Mouse (Mus musculus): ENCODE data around the gene Syncrip. TPM values are rescaled to one million over a fixed set of nuclear protein-coding genes. Genes with fewer than 3 reads are reported as not detected.

Syncrip gene
- polyA plus RNA-seq, 2 experiments = 24.3 to 47.0 TPM

DNA sequence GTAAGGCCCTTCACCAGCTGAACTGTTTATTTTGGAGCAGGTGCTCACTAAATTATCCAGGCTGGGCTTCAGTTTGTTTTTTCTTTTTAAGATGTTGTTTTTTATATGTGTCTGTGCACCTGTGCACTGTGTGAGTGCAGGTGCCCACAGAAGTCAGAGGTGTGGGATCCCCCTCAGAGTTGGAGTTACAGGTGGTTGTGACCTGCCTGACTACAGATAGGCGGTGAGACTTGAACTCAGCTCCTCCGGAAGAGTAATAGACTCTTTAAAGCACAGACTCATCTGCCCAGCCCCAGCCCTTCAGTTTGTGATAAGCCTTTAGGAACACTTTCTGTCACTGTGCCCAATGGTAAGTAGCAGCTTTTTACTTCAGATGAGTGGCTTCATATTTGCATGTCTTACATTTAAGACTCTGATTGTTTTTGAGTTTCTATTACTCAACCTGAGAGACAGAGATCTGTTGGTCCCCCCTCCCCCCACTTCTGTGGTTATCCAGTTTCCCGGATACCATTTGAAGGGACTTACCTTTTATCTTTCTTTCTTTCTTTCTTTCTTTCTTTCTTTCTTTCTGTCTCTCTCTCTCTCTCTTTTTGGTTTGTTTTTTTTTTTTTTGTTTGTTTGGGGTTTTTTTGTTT lies 34.1 kb upstream of the Syncrip start:
- Histone ChIP-seq H3K9me3 (ENCODE audit: control insufficient read depth, low read length) (no peaks in the 10 kb centered on the region), H3K36me3 (replicated peaks; ENCODE audit: control insufficient read depth, insufficient read depth, low read depth) (peaks cover 11% of the 10 kb centered on the region), H3K27me3 (ENCODE audit: control insufficient read depth, insufficient read depth, low read length) (no peaks in the 10 kb centered on the region), H3K4me3 (ENCODE audit: insufficient read depth in 1 of 2, low read depth in 2 of 2, low read length in 2 of 2) (no peak overlapping the region), H3K9ac (replicated peaks) (no peak overlapping the region), H3K4me1 (replicated peaks; ENCODE audit: control insufficient read depth in 2 of 2, insufficient read depth in 2 of 2, low read length in 1 of 2) (peaks cover 0 to 4% of the 10 kb centered on the region in 2 experiments; a peak in 2 of 4 replicates), H3K27ac (no peak overlapping the region), H3K4me2 (ENCODE audit: low read depth) (no peak overlapping the region)
- whole genome bisulfite sequencing (ENCODE audit: insufficient replicate concordance) = 60% methylated on average over 3 of the region's 3 CpGs
- ATAC-seq (ENCODE audit: insufficient read depth) = no peak
- DNase-seq (ENCODE audit: low read depth in 3 of 3, low spot score in 3 of 3) = no peak
- no peak for TF ChIP-seq EP300 (IDR thresholded peaks at IDR 0.05; ENCODE audit: low read depth)
- TF ChIP-seq CTCF (IDR thresholded peaks at IDR 0.05; ENCODE audit: low read depth) = no peak

- H3K4me2 ChIP-seq (ENCODE audit: low read depth) = no peak overlapping the region
- peaks cover 4% of the 10 kb centered on the region for H3K36me3 ChIP-seq (replicated peaks; ENCODE audit: control insufficient read depth, insufficient read depth, low read depth)
- no peak overlapping the region for H3K4me3 ChIP-seq (ENCODE audit: insufficient read depth in 1 of 2, low read depth in 2 of 2, low read length in 2 of 2)
- peaks cover 0 to under 1% of the 10 kb centered on the region in 2 experiments; a peak in 1 of 4 replicates for H3K4me1 ChIP-seq (replicated peaks; ENCODE audit: control insufficient read depth in 2 of 2, insufficient read depth in 2 of 2, low read length in 1 of 2)
- ATAC-seq (ENCODE audit: insufficient read depth) (no peak), DNase-seq (ENCODE audit: low read depth in 3 of 3, low spot score in 3 of 3) (no peak)
- H3K27me3 ChIP-seq (ENCODE audit: control insufficient read depth, insufficient read depth, low read length) = no peaks in the 10 kb centered on the region
- no peak overlapping the region for H3K27ac ChIP-seq
- WGBS (ENCODE audit: insufficient replicate concordance) = 73% methylated on average over 1 of the region's 1 CpGs
- no peak overlapping the region; the same call in 1 of the 2 replicates for H3K9ac ChIP-seq (replicated peaks)
- no peaks in the 10 kb centered on the region for H3K9me3 ChIP-seq (ENCODE audit: control insufficient read depth, low read length)
- TF ChIP-seq CTCF (IDR thresholded peaks at IDR 0.05; ENCODE audit: low read depth) (no peak), EP300 (IDR thresholded peaks at IDR 0.05; ENCODE audit: low read depth) (no peak)
Measured at GRCm38 (mm10) chr9:88515546-88515945, 33.2 kb upstream of the Syncrip start.

- Histone ChIP-seq H3K27ac (no peak overlapping the region), H3K36me3 (replicated peaks; ENCODE audit: control insufficient read depth, insufficient read depth, low read depth) (no peaks in the 10 kb centered on the region), H3K4me2 (ENCODE audit: low read depth) (no peak overlapping the region), H3K9ac (replicated peaks) (no peak overlapping the region), H3K4me1 (replicated peaks; ENCODE audit: control insufficient read depth in 2 of 2, insufficient read depth in 2 of 2, low read length in 1 of 2) (no peaks in the 10 kb centered on the region), H3K4me3 (ENCODE audit: insufficient read depth in 1 of 2, low read depth in 2 of 2, low read length in 2 of 2) (no peak overlapping the region), H3K9me3 (ENCODE audit: control insufficient read depth, low read length) (no peaks in the 10 kb centered on the region), H3K27me3 (ENCODE audit: control insufficient read depth, insufficient read depth, low read length) (no peaks in the 10 kb centered on the region)
- 64% methylated on average over 6 of the region's 6 CpGs for WGBS (ENCODE audit: insufficient replicate concordance)
- ATAC-seq (ENCODE audit: insufficient read depth) = no peak
- no peak for DNase-seq (ENCODE audit: low read depth in 3 of 3, low spot score in 3 of 3)
- TF ChIP-seq EP300 (IDR thresholded peaks at IDR 0.05; ENCODE audit: low read depth) (no peak), CTCF (IDR thresholded peaks at IDR 0.05; ENCODE audit: low read depth) (no peak)
Measured at GRCm38 (mm10) chr9:88501846-88502245, 19.5 kb upstream of the Syncrip start.

DNA sequence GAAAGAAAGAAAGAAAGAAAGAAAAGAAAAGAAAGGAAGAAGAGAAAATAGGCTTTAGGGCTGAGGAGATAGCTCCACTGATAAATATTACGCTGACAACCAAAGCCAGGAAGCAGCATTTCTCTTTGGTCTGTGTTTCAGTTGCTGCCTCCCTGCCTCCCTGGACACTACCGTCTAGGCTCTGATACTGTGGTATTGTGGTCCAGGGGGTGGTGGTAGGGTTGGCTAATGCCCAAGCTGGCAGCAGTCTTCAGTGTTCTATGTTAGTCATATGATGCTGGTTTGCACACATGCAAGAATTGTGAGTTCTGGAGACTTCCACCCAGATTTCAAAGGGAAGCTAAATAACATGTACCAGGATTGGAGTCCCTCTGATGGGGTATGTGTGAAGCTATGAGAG lies 17.7 kb upstream of the Syncrip start:
- WGBS (ENCODE audit: insufficient replicate concordance) = 24% methylated on average over 2 of the region's 2 CpGs
- Histone ChIP-seq H3K9me3 (ENCODE audit: control insufficient read depth, low read length) (no peaks in the 10 kb centered on the region), H3K27ac (no peak overlapping the region), H3K36me3 (replicated peaks; ENCODE audit: control insufficient read depth, insufficient read depth, low read depth) (no peaks in the 10 kb centered on the region), H3K9ac (replicated peaks) (no peak overlapping the region), H3K27me3 (ENCODE audit: control insufficient read depth, insufficient read depth, low read length) (no peaks in the 10 kb centered on the region), H3K4me3 (ENCODE audit: insufficient read depth in 1 of 2, low read depth in 2 of 2, low read length in 2 of 2) (no peak overlapping the region), H3K4me1 (replicated peaks; ENCODE audit: control insufficient read depth in 2 of 2, insufficient read depth in 2 of 2, low read length in 1 of 2) (no peaks in the 10 kb centered on the region), H3K4me2 (ENCODE audit: low read depth) (no peak overlapping the region)
- TF ChIP-seq CTCF (IDR thresholded peaks at IDR 0.05; ENCODE audit: low read depth) = no peak
- TF ChIP-seq EP300 (IDR thresholded peaks at IDR 0.05; ENCODE audit: low read depth) = no peak
- DNase-seq (ENCODE audit: low read depth in 3 of 3, low spot score in 3 of 3) (no peak), ATAC-seq (ENCODE audit: insufficient read depth) (no peak)

- WGBS (ENCODE audit: insufficient replicate concordance) = 14% methylated on average over 1 of the region's 1 CpGs
Measured at GRCm38 (mm10) chr9:88492522-88492921, 10.1 kb upstream of the Syncrip start.

More at GRCm38 (mm10) chr9:88492522-88492921, 10.1 kb upstream of the Syncrip start:
- ATAC-seq (ENCODE audit: insufficient read depth) = no peak
- Histone ChIP-seq H3K9ac (replicated peaks) (no peak overlapping the region), H3K27ac (no peak overlapping the region), H3K4me3 (ENCODE audit: insufficient read depth in 1 of 2, low read depth in 2 of 2, low read length in 2 of 2) (no peak overlapping the region), H3K36me3 (replicated peaks; ENCODE audit: control insufficient read depth, insufficient read depth, low read depth) (no peaks in the 10 kb centered on the region), H3K4me2 (ENCODE audit: low read depth) (no peak overlapping the region), H3K9me3 (ENCODE audit: control insufficient read depth, low read length) (no peaks in the 10 kb centered on the region), H3K27me3 (ENCODE audit: control insufficient read depth, insufficient read depth, low read length) (no peaks in the 10 kb centered on the region), H3K4me1 (replicated peaks; ENCODE audit: control insufficient read depth in 2 of 2, insufficient read depth in 2 of 2, low read length in 1 of 2) (no peaks in the 10 kb centered on the region)
- TF ChIP-seq EP300 (IDR thresholded peaks at IDR 0.05; ENCODE audit: low read depth) (no peak), CTCF (IDR thresholded peaks at IDR 0.05; ENCODE audit: low read depth) (no peak)
- no peak for DNase-seq (ENCODE audit: low read depth in 3 of 3, low spot score in 3 of 3)

All from liver, embryonic 14.5 days (tissue).